Mouse (Mus musculus) left cerebral cortex, postnatal 14 days (tissue): ENCODE data around the gene Rtl6. TPM values are rescaled to one million over a fixed set of nuclear protein-coding genes. Genes with fewer than 3 reads are reported as not detected.

Experiments used
- DNase-seq, 2 experiments: peaks; one replicate each; pipeline ENCODE4 v3.0.0; 2021 to 2022; ENCODE audit warnings: low spot score in 2 of 2, mixed read lengths in 1 of 2
- intact Hi-C: fragments of 180-260 bp; cut with DNase I; formaldehyde crosslinking; loops from one replicate; pipeline ENCODE4 v1.15.1; 2025
- total RNA-seq, 2 experiments: library from RNA; stranded (reverse); gene quantifications; 2 replicates each; pipeline ENCODE4 v1.2.3; 2021

Gene Rtl6
- total RNA-seq, 2 experiments from 2014 or later: 57.5 to 65.8 TPM

- intact Hi-C loops: no loop called here
- DNase-seq: no peak
Observed at GRCm38 (mm10) chr15:84546028-84546427, 11.6 kb downstream of the Rtl6 start.

- DNase-seq: no peak
- intact Hi-C loops: no loop called here
Observed at GRCm38 (mm10) chr15:84541175-84541574, 16.4 kb downstream of the Rtl6 start.

- intact Hi-C loops: no loop called here
- no peak for DNase-seq
Observed at GRCm38 (mm10) chr15:84538974-84539588, 18.5 kb downstream of the Rtl6 start.

- intact Hi-C loops: no loop called here
- DNase-seq: no peak
Observed at GRCm38 (mm10) chr15:84537117-84537516, 20.5 kb downstream of the Rtl6 start.

- intact Hi-C loops: no loop called here
- DNase-seq: no peak
Observed at GRCm38 (mm10) chr15:84536611-84537010, 21.0 kb downstream of the Rtl6 start.

DNA sequence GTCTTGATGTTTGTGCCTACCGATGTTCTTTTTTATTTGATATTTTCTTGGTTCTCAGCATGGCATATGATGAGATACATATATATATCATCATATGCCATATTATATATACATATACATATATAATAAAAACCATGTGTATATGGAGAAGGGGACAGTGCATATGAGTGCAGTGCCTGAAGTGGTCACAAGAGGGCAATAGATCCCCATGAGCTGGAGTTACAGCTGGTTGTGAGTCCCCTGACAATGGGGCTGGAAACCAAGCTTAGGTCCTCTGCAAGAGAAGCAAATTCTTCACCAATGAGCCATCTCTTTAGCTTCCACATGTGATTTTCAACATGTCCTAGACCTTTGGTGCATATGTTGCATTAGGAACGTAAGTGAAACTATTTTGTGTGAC, 21.7 kb downstream of the Rtl6 start:
- DNase-seq: no peak
- intact Hi-C loops: no loop called here

GRCm38 (mm10) chr15:84532211-84532610, 25.4 kb downstream of the Rtl6 start:
- DNase-seq: no peak
- intact Hi-C loops: no loop called here

DNA sequence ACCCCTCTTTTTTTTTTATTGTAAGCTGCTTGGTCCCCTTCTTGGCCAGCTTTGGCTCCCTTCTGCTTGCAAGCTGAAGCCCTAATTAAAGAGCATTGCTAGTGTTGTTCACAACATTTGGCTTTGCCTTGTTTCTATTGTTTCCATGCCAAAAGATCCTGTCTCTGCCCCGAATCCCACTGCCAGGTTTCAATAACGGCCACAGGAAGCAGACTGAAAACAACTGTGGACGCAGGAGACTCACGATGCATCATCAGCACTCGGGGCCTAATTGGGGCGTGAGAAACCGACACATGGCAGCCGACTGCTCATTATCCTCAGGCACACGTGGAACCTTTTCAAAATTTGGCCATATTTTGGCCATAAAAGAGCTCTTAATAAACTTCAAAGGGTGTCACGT, 26.1 kb downstream of the Rtl6 start:
- DNase-seq: peak; percentile 37 to 51
- intact Hi-C loops: no loop called here

DNA sequence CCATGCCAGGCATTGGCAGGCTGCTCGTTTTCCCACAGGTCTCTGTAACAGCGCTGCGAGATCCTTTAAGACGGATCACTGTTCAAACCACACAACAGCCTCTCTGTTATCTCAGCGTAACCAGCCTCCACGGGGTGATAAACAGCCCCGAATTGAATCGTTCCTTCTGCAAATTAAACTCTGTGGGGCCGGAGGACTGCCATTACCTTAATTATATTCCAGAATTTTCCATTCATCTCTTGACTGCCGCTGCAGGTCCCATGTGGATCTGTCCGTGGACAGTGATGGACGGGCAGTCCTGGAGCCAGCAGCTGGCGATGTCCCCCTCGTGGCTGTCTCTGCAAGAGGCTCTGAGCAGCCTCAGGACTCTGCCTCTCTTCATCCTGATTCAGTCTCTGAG, 30.7 kb downstream of the Rtl6 start:
- no peak for DNase-seq
- intact Hi-C loops: loop anchor here (5.0 kb wide), 1 partner anchor 115 kb away; no protein-coding TSS in a partner anchor

DNA sequence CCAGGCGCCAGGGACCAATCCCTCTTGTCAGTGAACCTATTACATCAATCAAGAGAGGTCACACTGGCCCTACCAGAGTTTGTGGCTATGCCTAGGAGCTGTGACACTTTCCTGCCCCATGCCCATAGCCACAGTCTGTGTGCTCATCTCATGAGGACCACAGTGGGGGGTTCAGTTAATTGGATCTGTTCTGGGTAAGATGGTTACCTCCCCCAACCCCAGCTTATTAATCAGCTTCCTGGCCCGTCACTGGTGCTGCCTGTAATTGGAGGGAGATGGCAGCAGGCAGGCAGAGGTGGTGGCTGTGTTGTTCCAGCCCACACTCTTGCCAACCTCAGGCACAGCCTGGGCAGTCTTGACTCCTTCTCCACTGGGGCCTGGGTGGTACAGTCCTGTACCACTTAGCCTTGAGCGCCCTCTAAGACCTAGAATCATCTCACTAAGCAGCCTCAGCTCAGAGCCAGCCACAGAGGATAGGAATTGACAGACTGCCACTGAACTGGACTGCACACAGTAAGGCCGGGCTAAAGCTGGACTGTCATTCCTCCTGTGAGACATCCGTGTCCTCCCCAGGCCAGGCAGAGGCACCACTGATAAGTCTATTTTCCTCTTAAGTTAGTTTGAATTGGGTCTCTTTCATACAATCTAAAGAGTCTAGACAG, 32.3 kb downstream of the Rtl6 start:
- intact Hi-C loops: loop anchor here (5.0 kb wide), 1 partner anchor 113 kb away; no protein-coding TSS in a partner anchor
- no peak for DNase-seq

GRCm38 (mm10) chr15:84522953-84523689, 34.5 kb downstream of the Rtl6 start:
- intact Hi-C loops: no loop called here

DNA sequence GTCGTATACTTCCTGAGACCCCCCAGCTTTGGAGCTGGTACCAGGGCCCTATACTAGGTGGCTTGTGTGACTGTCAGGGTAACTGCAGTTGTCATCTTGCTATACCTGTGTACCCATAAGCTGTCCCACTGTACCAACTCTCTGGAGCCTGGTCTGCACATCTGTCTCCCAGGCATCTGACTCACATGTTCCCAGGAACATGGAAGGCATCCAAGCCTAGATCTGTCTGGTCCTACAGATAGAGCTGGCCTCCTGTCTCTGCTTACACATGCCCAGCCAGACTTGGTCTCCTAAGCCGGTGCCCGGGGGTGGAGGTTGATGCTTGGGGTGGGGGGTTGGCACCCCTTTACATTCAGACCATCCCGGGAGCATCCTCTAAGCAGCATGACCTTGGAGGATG, 36.1 kb downstream of the Rtl6 start:
- intact Hi-C loops: no loop called here
- DNase-seq: no peak

More at GRCm38 (mm10) chr15:84522953-84523689, 34.5 kb downstream of the Rtl6 start:
- no peak for DNase-seq

GRCm38 (mm10) chr15:84518540-84518939, 39.1 kb downstream of the Rtl6 start:
- intact Hi-C loops: no loop called here
- DNase-seq: no peak

DNA sequence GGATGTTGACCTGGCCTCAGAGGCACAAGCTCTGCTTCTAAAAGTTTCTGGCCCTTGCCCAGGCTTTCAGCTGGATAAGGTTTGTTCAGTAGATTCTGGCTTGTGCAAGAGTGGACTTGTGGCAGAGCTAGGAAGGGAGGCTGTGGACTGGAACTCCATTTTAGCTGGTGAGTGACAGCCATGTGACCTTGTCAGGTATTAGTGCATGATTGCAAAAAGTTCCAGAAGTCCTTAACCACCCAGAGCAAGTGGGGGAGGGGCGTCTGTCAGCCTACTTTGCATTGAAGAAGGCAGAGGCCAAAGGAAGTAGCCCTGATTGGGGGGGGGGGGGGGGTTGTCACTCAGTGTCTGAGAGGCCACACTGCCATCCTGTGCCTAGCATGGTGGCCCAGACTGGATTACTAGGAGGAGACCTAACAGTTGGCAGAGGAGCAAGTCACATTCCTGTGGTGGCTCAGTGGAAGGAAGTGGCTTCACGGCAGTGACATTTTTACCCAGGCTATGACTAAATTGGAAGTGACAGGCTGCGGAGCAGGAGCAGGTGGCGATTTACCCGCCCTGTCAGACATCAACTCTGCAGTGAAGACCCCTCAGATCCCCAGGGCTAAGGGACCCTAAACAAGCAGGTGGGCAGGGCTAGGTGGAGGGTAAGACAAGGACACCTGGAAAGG, 44.9 kb downstream of the Rtl6 start:
- no peak for DNase-seq
- intact Hi-C loops: no loop called here

GRCm38 (mm10) chr15:84509981-84510380, 47.6 kb downstream of the Rtl6 start:
- peak; percentile 66 to 76 for DNase-seq
- intact Hi-C loops: no loop called here

DNA sequence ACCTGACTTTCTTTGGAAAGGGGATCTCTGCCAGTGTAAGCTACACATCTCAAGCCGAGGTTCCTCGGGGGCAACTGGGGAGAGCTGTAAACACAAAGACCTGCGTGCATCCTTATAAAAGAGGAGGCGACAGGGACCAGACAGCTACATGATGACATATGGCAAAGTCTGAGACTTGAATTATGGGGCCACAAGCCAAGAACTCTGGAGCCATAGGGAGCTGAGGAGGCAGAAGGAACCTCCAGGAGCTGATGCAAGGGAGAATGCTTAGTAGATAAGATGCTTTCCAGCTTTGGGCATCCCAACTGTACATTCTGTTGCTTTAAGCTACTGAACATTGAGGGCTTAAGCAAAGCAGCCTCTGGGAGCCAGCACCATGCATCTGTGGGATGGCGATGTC, 48.5 kb downstream of the Rtl6 start:
- DNase-seq: no peak

GRCm38 (mm10) chr15:84506026-84506425, 51.6 kb downstream of the Rtl6 start:
- peak; percentile 62 to 79 for DNase-seq
- intact Hi-C loops: no loop called here

More for the DNA sequence above, 48.5 kb downstream of the Rtl6 start:
- intact Hi-C loops: no loop called here

DNA sequence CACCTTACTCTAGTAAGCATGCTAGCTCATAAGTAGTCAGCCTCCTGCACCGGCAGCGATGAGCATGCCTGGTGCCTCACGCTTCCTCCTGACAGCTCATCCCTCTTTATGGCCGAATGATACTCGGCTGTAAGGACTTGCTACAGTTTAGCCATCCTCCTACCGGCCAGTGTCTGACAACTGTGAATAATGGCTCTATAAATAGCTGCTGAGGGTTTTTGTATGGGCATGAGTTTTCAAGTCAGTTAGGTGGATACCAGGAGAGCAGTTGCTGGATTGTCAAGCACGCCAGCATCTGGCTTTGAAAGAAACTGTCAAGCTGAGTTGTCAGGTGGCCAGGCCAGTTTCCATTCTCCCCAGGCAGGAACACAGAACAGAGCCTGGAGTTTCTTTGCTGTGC, 52.7 kb downstream of the Rtl6 start:
- no peak for DNase-seq
- intact Hi-C loops: no loop called here
